Mouse (Mus musculus): ENCODE results near the gene Gm4214.
"Not testable (repeated sequence)": the region's sequence is repeated elsewhere in the genome, so short reads cannot be mapped to it uniquely, and the experiment has no call there.

Gm4214 gene

GRCm38 (mm10) chr7:22984573-22984972, at the start of gene Gm4214:
Gm4214 (minus strand) TSS chr7:22984673.
- not testable (repeated sequence) for DNase-seq (ENCODE audit: low spot score)

- DNase-seq (ENCODE audit: low spot score): not testable (repeated sequence)
Measured at GRCm38 (mm10) chr7:23019823-23020222, 35.4 kb upstream of the Gm4214 start, which contains the start of gene Gm4216. Gm4216 (minus strand) TSS chr7:23019923.

Data from urinary bladder, postnatal 25 days (tissue).